Mouse (Mus musculus) cortical plate, adult 2 months (tissue): ENCODE measurements around the gene Thrb.

ENCODE experiments used
- CTCF ChIP-seq: fragments of 200-500 bp; IDR thresholded peaks from 2 replicates; pipeline ENCODE4 v1.5.1; 2011; ENCODE audit warnings: mild to moderate bottlenecking, control low read depth, low read length; ENCODE audit not compliant: insufficient read depth; ENCODE audit errors: extremely low read depth
- POLR2A ChIP-seq: fragments of 200-500 bp; IDR thresholded peaks from 2 replicates; pipeline ENCODE4 v1.6.1; 2011; ENCODE audit warnings: mild to moderate bottlenecking, low read length, control low read depth; ENCODE audit not compliant: insufficient read depth; ENCODE audit errors: extremely low read depth

GRCm38 (mm10) chr14:17655084-17655483, 5.0 kb upstream of the Thrb start:
- TF ChIP-seq CTCF: no peak
- TF ChIP-seq POLR2A: no peak
